Mouse (Mus musculus) skeletal muscle tissue, adult 2 months (tissue): Measurements from ENCODE around the gene Th.

Experiments used
- DNase-seq: peaks from one replicate; pipeline ENCODE4 v3.0.0-alpha.2; 2012; ENCODE audit warnings: low read depth, low spot score

The Th gene

DNA sequence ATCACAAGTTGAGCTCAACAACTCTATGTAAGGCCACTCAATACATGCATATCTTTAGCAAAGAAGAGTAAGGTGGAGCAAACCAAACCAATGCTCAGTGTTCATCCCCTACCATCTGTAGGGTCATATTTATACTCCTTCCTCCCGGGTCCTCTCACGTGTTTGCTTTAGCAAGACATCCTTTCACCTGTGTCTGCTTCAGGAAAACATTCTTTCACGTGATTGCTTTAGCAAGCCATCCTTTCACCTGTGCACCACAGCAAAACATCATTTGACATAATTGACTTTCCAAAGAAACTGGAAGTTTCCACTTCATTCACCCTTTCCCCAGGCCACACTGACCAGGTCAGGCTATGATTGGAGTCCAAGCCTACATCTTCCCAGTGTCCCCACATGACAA lies at the start of gene Th:
TSS of gene Th (minus strand) at position 101 of the 400 bp plus-strand sequence.
- no peak for DNase-seq

DNA sequence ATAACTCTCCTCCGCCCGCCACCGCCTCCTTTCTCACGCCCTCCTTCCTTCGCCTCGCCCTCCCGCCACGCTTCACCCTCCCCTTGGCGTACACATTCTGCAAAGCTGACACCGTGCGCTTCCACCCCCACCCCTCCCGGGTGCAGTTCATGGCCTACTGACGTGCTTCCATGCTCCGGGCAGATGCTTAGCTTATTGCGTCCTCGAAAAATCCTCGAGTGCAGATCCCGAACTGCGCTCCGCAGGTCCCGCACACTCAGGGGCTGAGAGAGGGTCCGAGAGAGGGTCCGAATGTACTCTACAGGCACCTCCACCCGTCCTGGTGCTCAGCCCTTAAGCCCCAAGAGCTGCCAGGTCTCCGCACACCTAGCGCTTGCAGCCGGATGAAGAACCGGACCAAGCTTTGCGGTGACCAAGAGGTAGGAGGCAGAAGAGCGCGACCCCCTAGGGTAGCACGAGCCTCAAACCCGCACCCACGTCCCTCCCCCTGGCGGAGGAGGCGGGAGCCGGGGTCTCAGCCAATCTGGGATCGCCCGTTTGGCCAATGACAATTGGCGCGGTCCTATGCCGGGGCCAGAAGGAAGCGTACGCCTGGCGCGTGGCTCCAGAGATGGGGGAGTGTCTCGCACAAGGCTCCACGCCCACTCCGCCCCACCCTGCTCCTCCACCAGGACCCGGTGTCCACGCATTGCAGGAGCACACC lies 38.0 kb upstream of the Th start, which contains the start of gene Ascl2:
TSS of gene Ascl2 (minus strand) at position 456 of the 703 bp plus-strand sequence.
- no peak for DNase-seq

DNA sequence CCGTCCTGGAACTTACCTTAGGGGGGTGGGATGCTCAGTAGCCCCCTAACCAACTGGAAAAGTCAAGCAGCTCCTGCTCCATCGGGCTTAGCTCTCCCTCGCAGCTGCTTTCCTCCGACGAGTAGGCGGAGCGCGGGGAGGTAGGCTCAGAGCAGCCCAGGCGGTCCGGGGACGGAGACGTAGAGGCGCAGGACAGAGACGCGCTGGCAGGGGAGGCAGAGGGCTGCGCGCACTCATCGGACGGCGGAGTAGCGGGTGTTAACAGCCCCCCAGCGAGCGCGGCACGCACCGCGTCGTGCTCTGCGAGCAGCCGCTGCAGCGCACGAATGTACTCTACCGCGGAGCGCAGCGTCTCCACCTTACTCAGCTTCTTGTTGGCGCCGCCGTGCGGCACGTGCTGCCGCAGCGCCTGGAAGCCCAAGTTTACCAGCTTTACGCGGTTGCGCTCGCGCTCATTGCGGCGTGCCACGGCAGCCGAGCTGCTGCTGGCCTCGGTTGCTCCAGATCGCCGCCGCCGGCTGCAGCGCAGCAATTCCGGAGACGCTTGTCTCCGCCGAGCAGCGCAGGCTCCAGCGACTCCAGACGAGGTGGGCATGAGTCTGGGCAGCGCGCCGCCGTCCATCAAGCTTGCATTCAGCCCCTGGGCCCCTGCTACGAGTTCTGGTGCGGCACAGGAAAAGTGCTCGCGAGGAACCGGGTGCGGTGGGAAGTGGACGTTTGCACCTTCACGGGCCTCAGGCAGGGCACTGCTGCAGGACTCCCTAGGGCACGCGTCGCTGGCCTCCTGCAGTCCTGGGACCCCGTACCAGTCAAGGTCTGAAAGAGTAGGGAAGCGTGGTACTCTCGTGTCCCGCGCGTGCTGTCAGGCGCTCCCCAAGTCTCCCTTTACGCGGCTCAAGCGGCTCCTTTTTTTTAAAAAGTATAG lies 37.2 kb upstream of the Th start:
- DNase-seq: no peak

DNA sequence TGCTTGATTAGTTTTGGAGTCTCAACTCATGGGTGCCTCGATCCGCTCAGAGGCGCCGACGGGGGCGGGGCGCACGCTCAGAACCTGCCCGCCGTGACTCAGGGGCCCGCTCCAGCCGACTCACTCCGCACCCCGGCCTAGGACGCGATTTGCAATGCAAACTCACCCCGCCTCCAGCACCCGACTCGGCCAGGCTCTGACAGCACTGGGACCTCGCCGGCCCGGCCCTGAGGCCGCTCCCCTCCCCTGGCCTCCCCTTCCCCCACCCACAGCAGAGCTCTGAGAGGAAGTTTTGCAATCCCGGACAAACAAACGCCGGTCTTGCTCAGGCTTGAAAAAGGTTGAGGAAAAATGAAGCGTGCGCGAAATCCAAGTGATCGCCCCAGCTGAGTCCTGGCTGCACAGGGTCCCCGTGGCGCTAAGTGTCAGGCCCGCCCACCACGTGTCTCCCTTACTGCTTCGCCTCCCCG lies 36.5 kb upstream of the Th start:
- no peak for DNase-seq

DNA sequence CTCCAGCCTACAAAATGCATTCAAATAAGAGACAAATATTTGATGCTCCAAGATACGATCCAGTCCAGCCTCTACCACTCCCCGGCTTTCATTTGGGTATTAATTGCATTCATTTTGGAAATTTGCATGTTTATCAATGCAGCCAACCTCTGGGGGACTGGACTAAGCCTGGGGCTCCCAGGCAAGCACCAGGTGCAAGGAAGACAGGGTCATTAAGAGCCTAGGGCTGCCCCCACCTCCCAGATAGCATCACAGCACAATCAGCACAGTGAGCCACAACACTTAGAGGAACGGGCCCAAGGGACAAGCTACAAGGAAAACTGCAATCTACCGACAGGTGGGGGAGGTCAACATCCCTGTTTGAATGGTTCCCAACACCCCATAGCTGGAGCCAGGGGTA lies 28.8 kb upstream of the Th start:
- DNase-seq: no peak

DNA sequence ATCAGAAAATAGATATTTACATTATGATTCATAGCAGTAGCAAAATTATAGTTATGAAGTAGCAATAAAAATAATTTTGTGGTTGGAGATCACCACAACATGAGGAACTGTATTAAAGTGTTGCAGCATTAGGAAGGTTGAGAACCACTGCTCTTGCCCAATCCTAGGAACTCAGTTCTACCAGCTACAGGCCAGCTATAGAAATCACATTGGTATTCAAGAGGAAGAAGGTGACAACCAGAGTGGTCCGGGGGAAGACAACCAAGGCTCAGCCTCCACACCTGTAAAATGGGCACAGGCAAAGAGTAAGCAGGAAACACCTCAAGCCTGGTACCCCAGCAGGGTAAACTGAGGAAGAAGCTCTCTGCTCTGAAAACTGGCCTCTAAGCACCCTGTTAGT lies 27.9 kb upstream of the Th start:
- DNase-seq: no peak

DNA sequence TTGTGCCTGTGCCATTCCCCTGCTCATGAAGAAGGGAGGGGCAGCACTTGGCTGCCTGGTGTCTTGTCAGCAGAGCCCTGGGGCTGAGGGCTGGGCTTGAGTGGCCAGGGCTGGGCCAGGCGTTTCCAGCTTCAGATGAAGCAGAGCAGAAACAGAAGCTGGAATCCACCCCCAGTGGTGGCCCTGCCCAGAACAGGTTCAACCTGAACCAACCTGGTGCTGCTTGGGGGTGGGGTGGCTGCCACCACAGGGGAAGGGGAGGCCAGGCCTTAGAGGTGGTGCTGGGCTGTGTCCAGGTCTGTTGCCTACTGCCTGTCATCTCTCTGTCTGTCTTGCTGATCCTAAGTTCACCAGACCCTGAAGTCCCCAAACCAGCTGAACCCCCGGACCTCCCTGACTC lies 25.1 kb upstream of the Th start:
- DNase-seq: no peak

DNA sequence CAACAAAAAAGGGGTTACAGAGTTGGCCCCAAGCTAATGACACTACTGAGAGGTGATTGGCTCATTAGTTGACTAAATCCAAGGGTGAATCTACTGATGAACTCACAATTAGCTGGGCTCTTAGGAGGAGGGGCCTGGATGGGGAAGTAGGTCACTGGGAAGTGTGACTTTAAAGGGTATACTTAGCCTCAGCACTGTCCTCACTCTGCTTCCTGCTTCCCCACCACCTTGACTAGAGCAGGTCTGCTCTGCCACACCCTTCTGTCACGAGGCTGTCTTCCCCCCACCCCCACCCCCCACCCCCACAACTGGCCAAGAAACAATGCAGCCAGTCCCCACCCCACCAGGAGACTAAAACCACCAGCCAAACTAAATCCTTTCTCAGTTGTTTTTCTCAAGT lies 18.6 kb upstream of the Th start:
- DNase-seq: no peak

DNA sequence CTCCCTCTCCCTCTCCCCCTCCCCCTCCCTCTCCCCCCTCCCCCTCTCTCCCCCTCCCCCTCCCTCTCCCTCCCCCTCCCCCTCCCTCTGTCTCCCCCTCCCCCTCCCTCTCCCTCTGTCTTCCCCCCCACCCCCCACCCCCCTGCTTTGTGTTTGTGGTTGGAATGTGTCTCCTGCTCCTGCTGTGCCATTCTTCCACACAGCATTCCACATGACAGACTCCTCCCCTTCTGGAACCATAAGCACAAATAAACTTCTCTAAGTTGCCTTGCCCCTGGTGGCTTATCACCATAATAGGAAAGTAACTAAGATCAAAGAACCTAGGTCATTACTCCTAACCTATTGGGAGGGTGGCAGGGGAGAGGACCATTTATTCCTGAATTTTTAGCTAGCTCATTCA lies 6.7 kb upstream of the Th start:
- no peak for DNase-seq

DNA sequence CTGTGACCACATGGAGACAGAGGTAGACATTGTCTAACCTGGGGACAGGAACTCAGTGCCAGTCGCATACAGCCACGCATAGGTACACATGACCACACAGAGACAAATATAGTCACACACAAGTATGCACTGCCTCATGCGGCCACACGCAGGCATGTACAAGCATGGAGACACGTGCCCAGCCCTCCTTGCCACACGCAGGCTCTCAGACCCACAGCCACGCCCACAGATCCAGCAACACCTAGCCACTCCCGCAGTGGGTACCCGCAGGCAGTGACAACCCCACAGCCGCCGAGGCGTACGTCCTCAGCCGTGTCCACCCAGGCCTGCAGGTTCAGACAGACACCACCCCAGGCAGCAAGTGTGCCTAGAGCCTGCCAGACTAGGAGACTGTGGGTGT lies 4.8 kb upstream of the Th start:
- no peak for DNase-seq

DNA sequence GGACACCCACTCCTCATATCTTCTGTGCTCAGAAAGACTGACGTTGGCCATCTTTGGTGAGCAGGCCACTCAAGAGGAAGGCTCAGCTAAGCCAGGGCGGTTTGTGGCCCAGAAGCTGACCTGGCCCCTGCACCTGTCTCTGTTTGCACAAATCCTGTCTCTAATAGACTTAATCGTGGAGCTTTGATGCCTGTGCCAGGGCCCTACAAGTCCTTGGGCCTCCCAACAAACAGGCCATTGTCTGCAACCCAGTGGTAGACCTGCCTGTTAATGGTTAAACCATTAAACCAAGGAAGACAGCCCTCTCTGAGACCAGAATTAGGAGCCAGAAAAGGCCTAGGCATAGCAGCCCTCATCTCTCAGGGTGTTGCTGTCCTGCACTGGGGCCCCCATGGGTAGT lies 1.5 kb upstream of the Th start:
- no peak for DNase-seq

DNA sequence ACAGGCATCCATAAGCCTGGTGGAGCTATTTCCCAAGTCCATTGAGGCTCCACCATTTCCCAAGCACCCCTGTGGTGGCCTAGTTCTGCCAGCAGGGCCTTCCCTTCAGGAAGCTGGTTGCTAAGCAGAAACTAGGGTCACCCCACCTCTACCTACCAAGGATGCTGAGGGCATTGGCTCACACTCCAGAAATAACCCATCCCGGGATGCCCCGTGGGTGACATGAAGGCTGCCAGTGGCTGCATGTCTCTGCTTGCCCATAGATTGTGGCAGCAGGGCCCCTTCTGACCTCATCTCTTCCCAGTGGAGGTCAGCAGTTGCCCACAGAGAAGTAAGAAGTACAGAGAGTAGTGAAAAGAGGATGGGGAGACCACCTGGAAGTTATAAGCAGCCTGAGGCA lies 1.4 kb downstream of the Th start:
- no peak for DNase-seq

DNA sequence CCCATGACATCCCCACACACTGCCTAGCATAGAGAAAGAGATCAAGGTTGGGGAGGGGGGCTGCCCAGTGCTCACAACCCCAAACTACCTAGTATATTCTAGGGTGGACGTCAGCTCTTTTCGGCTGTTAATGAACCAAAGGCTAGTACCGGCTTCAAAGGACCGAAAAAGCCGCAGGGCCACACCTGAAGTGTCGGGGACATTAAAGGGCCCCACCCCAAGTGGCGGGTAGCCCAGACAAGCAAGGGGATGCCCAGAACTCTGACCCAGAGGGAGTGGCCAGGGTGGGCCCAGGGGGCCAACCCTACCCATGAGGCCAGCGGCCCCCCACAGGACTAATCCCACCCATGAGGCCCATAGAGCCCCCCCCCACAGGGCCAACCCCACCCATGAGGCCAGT lies 3.6 kb downstream of the Th start:
- no peak for DNase-seq

DNA sequence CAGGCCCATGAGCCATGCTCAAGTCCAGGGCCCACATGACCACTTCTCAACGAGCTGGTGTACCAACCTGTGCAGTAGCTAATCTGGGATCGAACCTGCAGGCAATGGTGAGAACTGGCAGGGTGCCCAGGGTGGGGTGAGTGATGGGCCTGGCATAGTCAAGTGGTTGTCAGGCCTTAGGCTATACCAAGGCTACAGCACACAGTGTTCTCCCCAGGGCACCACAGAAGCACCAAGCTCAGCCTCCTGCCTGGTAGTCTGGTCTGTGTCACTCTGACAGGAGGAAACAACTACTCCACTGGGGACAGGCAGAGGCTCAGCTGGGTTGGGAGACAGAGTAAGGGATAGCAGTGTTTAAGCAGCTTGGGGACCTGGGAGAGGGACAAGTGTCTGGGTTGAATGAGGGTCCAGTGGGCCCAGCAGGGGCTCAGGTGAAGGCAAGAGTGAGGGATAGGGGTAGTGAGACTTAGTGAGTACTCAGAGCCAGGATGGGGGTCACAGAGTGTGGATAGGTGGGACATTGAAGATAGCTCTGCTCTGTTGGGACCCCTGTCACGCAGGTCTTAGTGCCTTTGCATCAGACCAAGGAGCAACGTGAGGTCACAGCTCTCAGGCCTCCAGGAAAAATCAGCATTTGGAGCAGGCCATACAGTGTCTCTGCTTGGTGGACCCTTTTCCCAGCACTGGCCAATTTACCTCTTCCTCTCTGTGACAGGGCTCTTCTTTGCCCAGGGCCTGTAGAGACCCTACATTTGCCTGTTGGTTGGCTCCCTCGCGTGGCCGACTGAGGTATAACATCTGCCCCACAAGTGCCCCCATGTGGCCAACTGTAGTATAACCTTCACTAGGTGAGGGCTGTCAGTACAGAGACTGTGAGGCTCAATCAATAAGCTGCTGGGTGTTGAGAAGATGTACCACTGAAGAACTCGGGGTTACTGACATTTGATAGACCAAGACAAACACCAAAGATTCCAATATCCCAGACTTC lies 12.0 kb downstream of the Th start:
- peak; percentile 53 for DNase-seq

DNA sequence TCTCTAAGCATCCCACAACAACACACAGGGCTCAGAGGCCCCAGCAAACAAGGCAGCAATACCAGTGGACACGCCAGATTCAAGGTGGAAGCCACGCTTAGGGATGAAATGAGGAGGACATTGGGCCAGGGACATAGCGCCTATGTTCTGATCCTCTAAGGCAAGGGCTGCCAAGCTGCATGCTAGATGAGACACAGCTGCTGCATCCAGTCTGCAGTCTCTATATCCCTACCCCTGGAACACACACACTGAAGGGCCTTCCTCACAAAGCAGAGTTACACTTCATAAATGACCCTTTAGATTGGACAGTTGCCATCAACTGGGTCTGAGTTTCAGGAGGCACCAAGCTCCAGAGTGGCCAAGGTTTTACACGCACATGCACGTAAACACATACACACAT lies 13.3 kb downstream of the Th start:
- DNase-seq: no peak

DNA sequence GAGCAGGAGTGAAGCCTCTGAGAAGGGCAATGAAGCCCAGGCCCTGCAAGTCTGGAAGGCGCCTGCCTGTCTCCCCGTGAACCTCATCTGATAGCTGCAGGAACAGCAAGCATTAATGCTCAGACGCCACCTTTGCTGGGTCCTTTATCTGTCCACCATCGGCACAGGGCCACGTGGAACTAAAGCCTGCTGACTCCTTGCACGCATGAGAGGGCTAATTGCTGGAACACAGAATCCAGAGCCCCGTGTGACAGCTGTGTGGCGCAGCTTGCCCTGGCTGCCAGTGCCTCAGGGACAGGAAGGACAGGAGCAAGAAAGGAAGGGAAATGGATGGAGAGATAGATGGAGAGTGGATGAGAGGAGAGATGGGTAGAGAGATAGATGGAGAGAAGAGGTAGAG lies 14.8 kb downstream of the Th start:
- no peak for DNase-seq

DNA sequence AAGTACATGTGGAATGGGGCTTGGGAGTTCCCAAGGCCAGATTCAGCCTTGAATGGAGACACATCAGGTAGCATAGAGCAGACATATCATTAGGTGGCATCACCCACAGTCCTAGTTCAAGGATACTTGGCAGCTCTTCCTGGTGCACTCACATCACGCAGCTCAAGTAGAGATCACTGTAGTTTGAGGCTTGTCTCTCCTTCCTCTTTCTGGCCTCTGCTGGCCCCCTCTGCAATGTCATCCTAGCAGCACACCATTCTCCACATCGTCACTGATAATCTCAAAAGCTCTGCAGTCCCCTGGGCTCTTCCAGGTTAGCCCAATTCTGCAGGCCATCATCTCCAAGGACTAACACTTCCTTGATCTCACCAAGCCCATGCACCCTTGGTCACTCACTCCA lies 19.2 kb downstream of the Th start:
- no peak for DNase-seq

DNA sequence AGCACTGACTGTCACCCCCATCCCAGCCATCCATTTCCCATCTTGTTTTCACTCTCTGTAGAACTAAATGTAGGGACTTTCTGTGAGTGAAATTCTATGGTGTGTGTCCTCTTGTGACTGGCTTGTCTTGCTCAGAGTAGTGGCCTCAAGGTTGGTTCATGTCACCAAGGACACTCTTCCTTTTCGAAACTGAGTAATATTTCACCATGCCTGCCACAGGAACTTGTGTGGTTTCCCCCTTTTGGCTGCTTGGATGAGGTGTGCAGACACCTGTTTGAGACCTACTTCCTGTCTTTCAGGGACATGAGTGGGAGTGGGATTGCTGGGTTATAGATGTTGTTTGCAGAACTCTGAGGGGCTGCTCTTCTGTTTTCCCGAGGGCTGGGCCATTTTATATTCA lies 20.8 kb downstream of the Th start:
- DNase-seq: no peak

DNA sequence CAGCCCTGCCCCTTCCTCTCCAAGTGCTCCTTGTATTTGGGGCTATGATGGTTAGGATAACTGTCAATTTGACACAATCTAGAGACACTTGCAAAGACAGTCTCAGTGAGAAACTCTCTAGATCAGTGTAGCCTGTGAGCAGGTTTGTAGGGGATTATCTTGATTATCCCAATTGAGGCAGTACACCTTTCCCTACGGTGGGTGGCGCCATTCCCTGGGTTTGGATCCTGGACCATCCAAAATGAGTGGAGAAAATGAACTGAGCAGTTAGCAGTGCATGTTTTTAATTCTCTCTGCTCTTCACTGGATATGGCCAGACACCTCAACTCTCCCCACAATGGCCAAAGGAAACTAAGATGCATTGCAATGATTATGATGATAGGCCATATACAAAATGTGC lies 21.3 kb downstream of the Th start:
- no peak for DNase-seq

DNA sequence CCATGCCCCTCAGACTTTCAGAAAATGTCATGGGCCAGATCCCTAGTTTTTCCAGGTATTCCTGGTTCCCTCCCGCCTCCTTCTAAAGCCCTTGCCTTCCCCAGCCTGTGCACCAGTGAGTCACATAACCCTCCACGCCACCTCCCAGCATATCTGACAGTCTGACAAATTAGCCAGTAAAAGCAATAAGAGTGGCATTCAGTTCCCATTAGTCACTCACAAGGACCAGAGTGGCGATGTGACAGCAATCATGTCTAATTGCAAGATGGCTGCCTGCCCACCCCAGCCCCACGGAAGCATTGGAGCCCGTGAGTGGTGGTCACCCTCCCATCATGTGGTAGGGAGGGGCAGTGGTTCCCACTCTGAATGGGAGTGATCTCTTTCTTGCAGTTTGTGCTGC lies 25.3 kb downstream of the Th start:
- DNase-seq: no peak

DNA sequence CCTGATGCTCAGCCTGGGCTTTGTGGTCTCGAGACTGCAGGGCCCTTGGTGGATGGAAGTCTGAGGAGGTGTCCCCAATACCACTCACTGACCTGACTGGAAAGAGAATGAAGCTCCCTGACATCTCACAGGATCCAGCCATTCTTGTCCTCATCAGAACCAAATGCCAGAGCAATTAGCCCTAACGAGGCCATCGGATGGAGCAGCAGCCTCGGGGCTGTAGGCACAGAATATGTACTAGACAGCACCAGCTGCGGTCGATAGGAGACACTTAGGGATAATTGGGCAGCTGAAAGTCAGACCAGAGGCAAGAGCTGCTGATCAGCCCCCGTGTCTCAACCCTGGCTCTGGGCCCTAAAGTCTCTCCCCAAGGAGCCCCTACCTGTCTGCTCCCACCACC lies 26.6 kb downstream of the Th start:
- DNase-seq: no peak

DNA sequence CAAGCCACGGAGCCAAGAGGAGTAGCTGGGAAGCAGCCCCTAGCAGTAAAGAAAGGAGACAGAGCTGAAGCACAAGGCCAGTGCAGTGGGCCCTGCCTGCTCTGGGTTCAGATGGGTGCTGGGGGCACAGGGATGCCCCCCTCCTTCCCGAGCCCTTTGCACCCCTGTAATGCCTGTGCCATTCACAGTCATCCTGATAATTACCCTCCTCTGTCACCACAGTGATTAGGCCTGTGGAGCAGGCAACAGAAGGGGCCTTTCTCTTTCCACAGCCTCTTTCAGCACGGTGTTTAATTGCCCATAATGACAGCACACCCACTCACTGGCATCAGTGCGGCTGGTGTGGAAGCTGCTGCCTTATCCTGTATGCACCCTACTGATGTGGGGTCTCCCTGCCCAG lies 28.0 kb downstream of the Th start:
- DNase-seq: no peak
